In genomic region chr1:64087657-64088603, GRCm38 (mm10) we compare ENCODE assay signal across 8 mouse cellular contexts. TPM values are rescaled to one million over a fixed set of nuclear protein-coding genes. Genes with fewer than 3 reads are reported as not detected.
DNase-seq lines count a peak whose midpoint lies in the region; ATAC-seq and TF ChIP-seq lines count a peak whose summit lies in the region.

No protein-coding gene starts in this region.

- no peak for TF ChIP-seq CTCF in heart, postnatal 0 days (IDR thresholded peaks at IDR 0.05; ENCODE audit: low read depth)
- peak; percentile 53 for TF ChIP-seq CTCF in kidney, postnatal 0 days (IDR thresholded peaks at IDR 0.05; ENCODE audit: low read depth)

- H3K9ac ChIP-seq in heart, postnatal 0 days (replicated peaks; ENCODE audit: low read depth, low read length) = no peak overlapping the region
- no peak overlapping the region for H3K9ac ChIP-seq in kidney, postnatal 0 days (ENCODE audit: low read depth, low read length)
- no peak overlapping the region for H3K9ac ChIP-seq in stomach, embryonic 16.5 days (ENCODE audit: low read length)

- ATAC-seq in heart, postnatal 0 days (ENCODE audit: insufficient read depth, low read depth) = peak; percentile 80
- peak; percentile 97 for ATAC-seq in kidney, postnatal 0 days (replicated peaks; ENCODE audit: low FRiP score, low read depth)
- ATAC-seq in megakaryocyte, adult 5-6 weeks (ENCODE audit: poor library complexity, severe bottlenecking) = peak; percentile 53
- peak; percentile 93 for ATAC-seq in stomach, embryonic 16.5 days (ENCODE audit: insufficient read depth, low FRiP score)

- H3K36me3 ChIP-seq in embryonic facial prominence, embryonic 10.5 days (replicated peaks) = no peaks in the 10 kb centered on the region
- H3K36me3 ChIP-seq in heart, postnatal 0 days (replicated peaks; ENCODE audit: control insufficient read depth, insufficient read depth, low read length) = no peaks in the 10 kb centered on the region
- H3K36me3 ChIP-seq in kidney, postnatal 0 days (ENCODE audit: insufficient read depth, low read length) = no peaks in the 10 kb centered on the region
- no peaks in the 10 kb centered on the region for H3K36me3 ChIP-seq in stomach, embryonic 16.5 days (ENCODE audit: control insufficient read depth, insufficient read depth, low read length)

- H3K4me2 ChIP-seq in heart, postnatal 0 days (ENCODE audit: low read depth, low read length) = peak overlapping the region; percentile 41
- peak overlapping the region; percentile 49 for H3K4me2 ChIP-seq in kidney, postnatal 0 days (ENCODE audit: low read length)
- peak overlapping the region; percentile 31 for H3K4me2 ChIP-seq in stomach, embryonic 16.5 days (ENCODE audit: low read depth, low read length)

- H3K9me3 ChIP-seq in embryonic facial prominence, embryonic 10.5 days = no peaks in the 10 kb centered on the region
- no peaks in the 10 kb centered on the region for H3K9me3 ChIP-seq in heart, postnatal 0 days (replicated peaks; ENCODE audit: control insufficient read depth, low read length)
- no peaks in the 10 kb centered on the region for H3K9me3 ChIP-seq in kidney, postnatal 0 days (replicated peaks; ENCODE audit: low read length)
- H3K9me3 ChIP-seq in stomach, embryonic 16.5 days (replicated peaks; ENCODE audit: control insufficient read depth, low read length) = no peaks in the 10 kb centered on the region

- peaks cover 23% of the 10 kb centered on the region for H3K4me1 ChIP-seq in embryonic facial prominence, embryonic 10.5 days
- peaks cover 42% of the 10 kb centered on the region for H3K4me1 ChIP-seq in heart, postnatal 0 days (ENCODE audit: control insufficient read depth, insufficient read depth)
- peaks cover 14% of the 10 kb centered on the region; the same call in 1 of the 2 replicates for H3K4me1 ChIP-seq in kidney, postnatal 0 days (replicated peaks; ENCODE audit: insufficient read depth, low read length)
- H3K4me1 ChIP-seq in stomach, embryonic 16.5 days (ENCODE audit: control insufficient read depth, insufficient read depth, low read length) = peaks cover 16% of the 10 kb centered on the region

- no peaks in the 10 kb centered on the region for H3K27me3 ChIP-seq in embryonic facial prominence, embryonic 10.5 days (replicated peaks; ENCODE audit: low read depth, poor library complexity, severe bottlenecking)
- no peaks in the 10 kb centered on the region for H3K27me3 ChIP-seq in heart, postnatal 0 days (ENCODE audit: control insufficient read depth, insufficient read depth, low read length)
- no peaks in the 10 kb centered on the region for H3K27me3 ChIP-seq in kidney, postnatal 0 days (ENCODE audit: insufficient read depth, low read length)
- H3K27me3 ChIP-seq in stomach, embryonic 16.5 days (ENCODE audit: control insufficient read depth, insufficient read depth, low read length) = no peaks in the 10 kb centered on the region

- peak overlapping the region; percentile 8; the same call in 1 of the 2 replicates for H3K4me3 ChIP-seq in embryonic facial prominence, embryonic 10.5 days
- H3K4me3 ChIP-seq in heart, postnatal 0 days (ENCODE audit: low read depth, low read length) = peak overlapping the region; percentile 19; the same call in 1 of the 2 replicates
- no peak overlapping the region for H3K4me3 ChIP-seq in kidney, postnatal 0 days (replicated peaks; ENCODE audit: low read depth, low read length)
- H3K4me3 ChIP-seq in stomach, embryonic 16.5 days (replicated peaks; ENCODE audit: low read length) = no peak overlapping the region

- 40% methylated on average over 17 of the region's 17 CpGs for WGBS in embryonic facial prominence, embryonic 10.5 days
- 35% methylated on average over 17 of the region's 17 CpGs for WGBS in heart, postnatal 0 days
- 8% methylated on average over 17 of the region's 17 CpGs for WGBS in kidney, postnatal 0 days
- 17% methylated on average over 17 of the region's 17 CpGs for WGBS in stomach, embryonic 16.5 days

- TF ChIP-seq EP300 in heart, postnatal 0 days (IDR thresholded peaks at IDR 0.05; ENCODE audit: low read depth) = no peak

- H3K27ac ChIP-seq in embryonic facial prominence, embryonic 10.5 days (replicated peaks) = peak overlapping the region; percentile 57
- peak overlapping the region; percentile 69 for H3K27ac ChIP-seq in heart, postnatal 0 days (ENCODE audit: low read depth)
- peak overlapping the region; percentile 62 for H3K27ac ChIP-seq in kidney, postnatal 0 days
- peak overlapping the region; percentile 58; the same call in 1 of the 2 replicates for H3K27ac ChIP-seq in stomach, embryonic 16.5 days (ENCODE audit: low read length)

- peak; percentile 62 for DNase-seq in B cell, adult 2 months
- DNase-seq in NIH3T3 (ENCODE audit: low read depth) = peak; percentile 77
- peak; percentile 41 for DNase-seq in embryonic facial prominence, embryonic 10.5 days (ENCODE audit: low spot score)
- peak; percentile 73 for DNase-seq in heart, postnatal 0 days (ENCODE audit: low spot score)
- peak; percentile 96 for DNase-seq in kidney, postnatal 0 days (ENCODE audit: low spot score)
- no peak for DNase-seq in testis, postnatal 10 days (ENCODE audit: low spot score)

RNA-seq across cellular contexts. Expression of gene Klf7, which starts 34.2 kb away (rescaled TPM):
- polyA plus RNA-seq in embryonic facial prominence, embryonic 10.5 days (2016; fragmentation: Nextera tagmentation; extraction: Ambion mirVana) = 14.8 and 15.2 TPM in 2 replicates
- 8.6 and 21.3 TPM in 2 replicates for total RNA-seq in heart, postnatal 0 days (2014; rRNA removed; ENCODE audit: low replicate concordance)
- 13.5 and 17.4 TPM in 2 replicates for polyA plus RNA-seq in heart, postnatal 0 days (2015; fragmentation: Nextera tagmentation; extraction: Ambion mirVana)
- 17.9 and 19.2 TPM in 2 replicates for polyA plus RNA-seq in kidney, postnatal 0 days (2015; fragmentation: Nextera tagmentation; extraction: Ambion mirVana)
- 11.9 and 13.6 TPM in 2 replicates for total RNA-seq in megakaryocyte, adult 5-6 weeks (2015)
- 8.3 and 13.0 TPM in 2 replicates for total RNA-seq in megakaryocyte, adult 5-6 weeks (2017)
- 22.9 and 25.4 TPM in 2 replicates for polyA plus RNA-seq in stomach, embryonic 16.5 days (2015; fragmentation: Nextera tagmentation; extraction: Ambion mirVana)

Comparison
In these comparisons a context has a peak if more than half of its experiments do, and no peak if none do; other contexts are left out.
1. H3K4me3 ChIP-seq: peak in embryonic facial prominence, embryonic 10.5 days (single experiment) and heart, postnatal 0 days (single experiment); none in kidney, postnatal 0 days (single experiment) and stomach, embryonic 16.5 days (single experiment).
2. Peak in every context shown above with its lines, with median percentiles within 50 percentile points of each other: H3K27ac ChIP-seq, ATAC-seq and H3K4me2 ChIP-seq.